Mouse (Mus musculus): ENCODE data around the gene Selenon. TPM values are rescaled to one million over a fixed set of nuclear protein-coding genes. Genes with fewer than 3 reads are reported as not detected.

Gene Selenon
- polyA plus RNA-seq, 1 experiment from 2014 or later, result 15.9 TPM

DNA sequence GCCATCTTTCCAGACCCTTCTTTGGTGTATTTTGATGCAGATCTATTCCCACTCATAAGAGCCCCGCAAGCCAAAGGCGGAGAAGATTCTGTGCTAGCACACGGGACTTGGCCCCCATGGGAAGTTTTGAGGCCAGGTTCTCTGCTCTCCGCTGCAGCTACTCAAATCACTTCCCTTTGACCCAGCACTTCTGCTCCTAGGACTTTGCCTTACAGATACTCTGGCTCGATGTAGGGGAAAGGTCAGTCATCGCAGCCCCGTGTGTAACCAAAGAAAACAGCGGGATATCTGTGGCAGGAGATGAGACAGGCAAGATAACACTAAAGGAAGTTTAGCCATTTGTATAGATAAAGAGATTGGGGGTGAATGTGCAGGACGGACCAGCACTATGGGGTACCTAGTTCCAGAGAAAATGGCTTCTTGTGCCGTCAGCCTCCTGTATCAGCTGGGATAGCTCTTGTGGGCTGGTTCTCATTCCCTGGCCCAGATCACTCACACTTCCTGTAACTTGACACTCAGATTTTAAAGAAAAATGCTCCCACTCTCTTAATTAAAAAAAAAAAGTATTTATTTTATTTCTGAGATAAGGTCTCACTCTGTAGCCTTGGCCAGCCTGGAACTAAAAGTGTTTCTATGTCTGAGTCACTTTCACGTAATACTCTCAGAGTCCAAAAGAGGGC, 61.8 kb downstream of the Selenon start:
- H3K36me3 ChIP-seq (ENCODE audit: control insufficient read depth, insufficient read depth, low read length), result no peaks in the 10 kb centered on the region

GRCm38 (mm10) chr4:134488211-134488610, 63.8 kb downstream of the Selenon start:
- H3K36me3 ChIP-seq (ENCODE audit: control insufficient read depth, insufficient read depth, low read length), result no peaks in the 10 kb centered on the region
- no peak overlapping the region for H3K4me3 ChIP-seq (replicated peaks; ENCODE audit: low read depth, low read length)
- H3K9me3 ChIP-seq (ENCODE audit: control insufficient read depth, low read length), result no peaks in the 10 kb centered on the region
- H3K4me2 ChIP-seq (ENCODE audit: low read length), result no peak overlapping the region
- ATAC-seq (ENCODE audit: low FRiP score, low TSS enrichment), result no peak
- H3K27me3 ChIP-seq (ENCODE audit: control insufficient read depth, insufficient read depth, low read length), result no peaks in the 10 kb centered on the region
- H3K27ac ChIP-seq (replicated peaks; ENCODE audit: low read depth, low read length), result no peak overlapping the region
- no peak overlapping the region for H3K9ac ChIP-seq (replicated peaks; ENCODE audit: low read length)
- WGBS, result 92% methylated on average over 5 of the region's 5 CpGs
- DNase-seq, result no peak
- no peaks in the 10 kb centered on the region for H3K4me1 ChIP-seq (ENCODE audit: control insufficient read depth, insufficient read depth, low read length)

More for the DNA sequence above, 61.8 kb downstream of the Selenon start:
- no peaks in the 10 kb centered on the region for H3K9me3 ChIP-seq (ENCODE audit: control insufficient read depth, low read length)
- H3K27me3 ChIP-seq (ENCODE audit: control insufficient read depth, insufficient read depth, low read length), result no peaks in the 10 kb centered on the region
- H3K9ac ChIP-seq (replicated peaks; ENCODE audit: low read length), result no peak overlapping the region
- H3K4me1 ChIP-seq (ENCODE audit: control insufficient read depth, insufficient read depth, low read length), result 0 out of 2 replicates have a peak, but pooled peaks cover 3% of the 10 kb centered on the region
- no peak overlapping the region for H3K4me2 ChIP-seq (ENCODE audit: low read length)
- ATAC-seq (ENCODE audit: low FRiP score, low TSS enrichment) (no peak), DNase-seq (no peak)
- 92% methylated on average over 11 of the region's 11 CpGs for WGBS
- no peak overlapping the region for H3K27ac ChIP-seq (replicated peaks; ENCODE audit: low read depth, low read length)
- H3K4me3 ChIP-seq (replicated peaks; ENCODE audit: low read depth, low read length), result no peak overlapping the region

Small RNAs within 50 kb of the gene (microRNA-seq; reads per million reads assigned to microRNA genes)
- not detected for gene Mir6403

Other genes starting within 250 kb of the Selenon start
- 0.11 TPM in 1 of 2 replicates, not detected in the other for gene Trim63, start 237.0 kb downstream of the Selenon start, polyA plus RNA-seq (2014; fragmentation: Nextera tagmentation; extraction: Ambion mirVana)
- gene Slc30a2, start 209.0 kb downstream of the Selenon start, polyA plus RNA-seq (2014; fragmentation: Nextera tagmentation; extraction: Ambion mirVana), result 0.11 TPM in 1 of 2 replicates, not detected in the other
- 0.28 and 0.53 TPM in 2 replicates for gene Extl1, start 168.3 kb downstream of the Selenon start, polyA plus RNA-seq (2014; fragmentation: Nextera tagmentation; extraction: Ambion mirVana)
- 5.0 and 6.9 TPM in 2 replicates for gene Pafah2, start 155.8 kb downstream of the Selenon start, polyA plus RNA-seq (2014; fragmentation: Nextera tagmentation; extraction: Ambion mirVana)
- 6,974 and 7,359 TPM in 2 replicates for gene Stmn1, start 83.8 kb downstream of the Selenon start, polyA plus RNA-seq (2014; fragmentation: Nextera tagmentation; extraction: Ambion mirVana)
- gene Paqr7, start 55.5 kb downstream of the Selenon start, polyA plus RNA-seq (2014; fragmentation: Nextera tagmentation; extraction: Ambion mirVana), result 6.6 and 14.3 TPM in 2 replicates
- gene Aunip, start 41.2 kb downstream of the Selenon start, polyA plus RNA-seq (2014; fragmentation: Nextera tagmentation; extraction: Ambion mirVana), result 0.78 and 1.6 TPM in 2 replicates
- 181 and 185 TPM in 2 replicates for gene Mtfr1l, start 16.8 kb downstream of the Selenon start, polyA plus RNA-seq (2014; fragmentation: Nextera tagmentation; extraction: Ambion mirVana)
- 3.9 and 4.9 TPM in 2 replicates for gene Man1c1, start 152.1 kb upstream of the Selenon start, polyA plus RNA-seq (2014; fragmentation: Nextera tagmentation; extraction: Ambion mirVana)
- gene Ldlrap1, start 215.9 kb upstream of the Selenon start, polyA plus RNA-seq (2014; fragmentation: Nextera tagmentation; extraction: Ambion mirVana), result 0.69 and 1.9 TPM in 2 replicates

Data from midbrain, embryonic 14.5 days (tissue).